8 mouse cellular contexts compared by ENCODE assay signal in genomic region chr11:94472585-94472915, GRCm38 (mm10). TPM values are rescaled to one million over a fixed set of nuclear protein-coding genes. Genes with fewer than 3 reads are reported as not detected.
DNase-seq lines count a peak whose midpoint lies in the region; ATAC-seq lines count a peak whose summit lies in the region.

No protein-coding gene starts in this region.

- peaks cover 78% of the 10 kb centered on the region for H3K4me1 ChIP-seq in kidney, embryonic 16.5 days (ENCODE audit: insufficient read depth, low read length)
- H3K4me1 ChIP-seq in embryonic facial prominence, embryonic 13.5 days = peaks cover 66% of the 10 kb centered on the region
- H3K4me1 ChIP-seq in hindbrain, embryonic 16.5 days (ENCODE audit: control insufficient read depth, insufficient read depth, low read depth, low read length) = peaks cover 54% of the 10 kb centered on the region

- peaks cover 24% of the 10 kb centered on the region for H3K27me3 ChIP-seq in kidney, embryonic 16.5 days (ENCODE audit: insufficient read depth, low read length)
- peaks cover 28% of the 10 kb centered on the region for H3K27me3 ChIP-seq in embryonic facial prominence, embryonic 13.5 days
- H3K27me3 ChIP-seq in hindbrain, embryonic 16.5 days (replicated peaks; ENCODE audit: control insufficient read depth, insufficient read depth, low read length) = no peaks in the 10 kb centered on the region

- no peak for DNase-seq in kidney, adult 8-10 months
- peak; percentile 45 for DNase-seq in neural tube, embryonic 10.5 days (ENCODE audit: extremely low spot score, low spot score)
- DNase-seq in cerebellum, adult 8-10 months = no peak
- no peak for DNase-seq in urinary bladder, adult 2 months (ENCODE audit: low spot score)
- DNase-seq in ovary, postnatal 10 days (ENCODE audit: low spot score) = no peak

- no peak for ATAC-seq in kidney, embryonic 16.5 days (ENCODE audit: low FRiP score, low TSS enrichment)
- ATAC-seq in embryonic facial prominence, embryonic 13.5 days (ENCODE audit: insufficient number of reproducible peaks, insufficient read depth, low FRiP score, low TSS enrichment, low read depth) = no peak
- no peak for ATAC-seq in hindbrain, embryonic 16.5 days

- no peaks in the 10 kb centered on the region for H3K36me3 ChIP-seq in kidney, embryonic 16.5 days (ENCODE audit: insufficient read depth, low read length)
- peaks cover 4% of the 10 kb centered on the region; the same call in 1 of the 2 replicates for H3K36me3 ChIP-seq in embryonic facial prominence, embryonic 13.5 days
- H3K36me3 ChIP-seq in hindbrain, embryonic 16.5 days (ENCODE audit: control insufficient read depth, insufficient read depth, low read length) = no peaks in the 10 kb centered on the region

- peak overlapping the region; percentile 77 for H3K4me3 ChIP-seq in kidney, embryonic 16.5 days (ENCODE audit: low read length)
- H3K4me3 ChIP-seq in embryonic facial prominence, embryonic 13.5 days = peak overlapping the region; percentile 97
- H3K4me3 ChIP-seq in hindbrain, embryonic 16.5 days (ENCODE audit: low read length) = peak overlapping the region; percentile 80

- H3K4me2 ChIP-seq in kidney, embryonic 16.5 days (replicated peaks; ENCODE audit: low read depth, low read length) = peak overlapping the region; percentile 98
- H3K4me2 ChIP-seq in embryonic facial prominence, embryonic 13.5 days = peak overlapping the region; percentile 78
- peak overlapping the region; percentile 68 for H3K4me2 ChIP-seq in hindbrain, embryonic 16.5 days (ENCODE audit: low read length)

- H3K9me3 ChIP-seq in kidney, embryonic 16.5 days (ENCODE audit: low read length) = no peaks in the 10 kb centered on the region
- no peaks in the 10 kb centered on the region for H3K9me3 ChIP-seq in embryonic facial prominence, embryonic 13.5 days
- H3K9me3 ChIP-seq in hindbrain, embryonic 16.5 days (ENCODE audit: control insufficient read depth, low read length) = no peaks in the 10 kb centered on the region

- peak overlapping the region; percentile 81 for H3K9ac ChIP-seq in kidney, embryonic 16.5 days (replicated peaks; ENCODE audit: low read length)
- H3K9ac ChIP-seq in embryonic facial prominence, embryonic 13.5 days = peak overlapping the region; percentile 99
- H3K9ac ChIP-seq in hindbrain, embryonic 16.5 days (ENCODE audit: low read depth, low read length) = peak overlapping the region; percentile 92

- H3K27ac ChIP-seq in kidney, embryonic 16.5 days (ENCODE audit: low read length) = 0 out of 2 replicates have a peak overlapping the region, but pooled peaks have one; percentile 84
- peak overlapping the region; percentile 99 for H3K27ac ChIP-seq in embryonic facial prominence, embryonic 13.5 days
- peak overlapping the region; percentile 87 for H3K27ac ChIP-seq in hindbrain, embryonic 16.5 days (ENCODE audit: low read depth, low read length)

- 0% methylated on average over 15 of the region's 15 CpGs for WGBS in kidney, embryonic 16.5 days
- WGBS in embryonic facial prominence, embryonic 13.5 days = 2% methylated on average over 15 of the region's 15 CpGs
- WGBS in hindbrain, embryonic 16.5 days = under 1% methylated on average over 15 of the region's 15 CpGs

RNA-seq across cellular contexts. Expression of gene Cacna1g, which starts 1.4 kb away (rescaled TPM):
- 10.2 and 10.3 TPM in 2 replicates for polyA plus RNA-seq in kidney, embryonic 16.5 days (2015; fragmentation: Nextera tagmentation; extraction: Ambion mirVana)
- 38.2 and 41.8 TPM in 2 replicates for polyA plus RNA-seq in embryonic facial prominence, embryonic 13.5 days (2015; fragmentation: Nextera tagmentation; extraction: Ambion mirVana)
- polyA plus RNA-seq in hindbrain, embryonic 16.5 days (2015; fragmentation: Nextera tagmentation; extraction: Ambion mirVana) = 15.1 and 20.5 TPM in 2 replicates
- 2.6 and 2.9 TPM in 2 replicates for polyA plus RNA-seq in urinary bladder, adult 2 months (2012; rRNA removed)

RNA-seq across cellular contexts. Expression of gene Spata20, which starts 13.4 kb away (rescaled TPM):
- polyA plus RNA-seq in kidney, embryonic 16.5 days (2015; fragmentation: Nextera tagmentation; extraction: Ambion mirVana) = 0.19 and 0.37 TPM in 2 replicates
- polyA plus RNA-seq in embryonic facial prominence, embryonic 13.5 days (2015; fragmentation: Nextera tagmentation; extraction: Ambion mirVana) = 0.25 and 0.99 TPM in 2 replicates
- 0.64 and 0.81 TPM in 2 replicates for polyA plus RNA-seq in hindbrain, embryonic 16.5 days (2015; fragmentation: Nextera tagmentation; extraction: Ambion mirVana)
- polyA plus RNA-seq in urinary bladder, adult 2 months (2012; rRNA removed) = 0.06 TPM in 1 of 2 replicates, not detected in the other

RNA-seq across cellular contexts. Expression of gene Epn3, which starts 27.2 kb away (rescaled TPM):
- 23.4 and 28.2 TPM in 2 replicates for polyA plus RNA-seq in kidney, embryonic 16.5 days (2015; fragmentation: Nextera tagmentation; extraction: Ambion mirVana)
- polyA plus RNA-seq in embryonic facial prominence, embryonic 13.5 days (2015; fragmentation: Nextera tagmentation; extraction: Ambion mirVana) = 4.2 and 4.9 TPM in 2 replicates
- polyA plus RNA-seq in hindbrain, embryonic 16.5 days (2015; fragmentation: Nextera tagmentation; extraction: Ambion mirVana) = 2.8 and 3.0 TPM in 2 replicates
- polyA plus RNA-seq in urinary bladder, adult 2 months (2012; rRNA removed) = 28.5 and 34.1 TPM in 2 replicates

RNA-seq across cellular contexts. Expression of gene Mycbpap, which starts 49.0 kb away (rescaled TPM):
- 4.3 and 5.1 TPM in 2 replicates for polyA plus RNA-seq in kidney, embryonic 16.5 days (2015; fragmentation: Nextera tagmentation; extraction: Ambion mirVana)
- polyA plus RNA-seq in embryonic facial prominence, embryonic 13.5 days (2015; fragmentation: Nextera tagmentation; extraction: Ambion mirVana) = 1.4 and 3.6 TPM in 2 replicates
- polyA plus RNA-seq in hindbrain, embryonic 16.5 days (2015; fragmentation: Nextera tagmentation; extraction: Ambion mirVana) = 3.7 and 5.5 TPM in 2 replicates
- 1.7 and 2.0 TPM in 2 replicates for polyA plus RNA-seq in urinary bladder, adult 2 months (2012; rRNA removed)
